Mouse (Mus musculus) embryo, embryonic 10 days (tissue): ENCODE data around the gene Grwd1.
"Not testable (repeated sequence)": the region's sequence is repeated elsewhere in the genome, so short reads cannot be mapped to it uniquely, and the experiment has no call there.

Experiments
- DNase-seq: peaks from one replicate; pipeline ENCODE4 v3.0.0-alpha.2; 2015; ENCODE audit warnings: low spot score

Gene Grwd1

GRCm38 (mm10) chr7:45830427-45831127, at the start of gene Grwd1:
Gene Grwd1, minus strand, starts transcription at chr7:45830944.
- peak; percentile 96 for DNase-seq

DNA sequence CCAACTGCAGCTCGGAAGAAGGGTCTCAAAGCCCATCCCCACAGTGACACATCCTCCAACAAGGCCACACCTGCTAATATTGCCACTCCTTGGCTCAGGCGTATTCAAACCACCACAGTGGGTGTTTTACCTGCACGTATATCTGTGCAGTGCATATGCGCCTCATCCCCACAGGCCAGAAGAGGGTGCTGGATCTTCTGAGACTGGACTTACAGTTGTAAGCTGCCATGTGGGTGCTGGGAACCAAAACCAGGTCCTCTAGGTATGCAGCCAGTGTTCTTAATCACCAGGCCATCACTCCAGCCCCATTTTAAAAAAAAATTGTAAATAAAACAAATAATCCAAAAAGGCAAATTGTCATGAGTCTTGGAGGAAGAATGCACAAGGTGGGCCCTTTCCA, 49.8 kb upstream of the Grwd1 start:
- no peak for DNase-seq

DNA sequence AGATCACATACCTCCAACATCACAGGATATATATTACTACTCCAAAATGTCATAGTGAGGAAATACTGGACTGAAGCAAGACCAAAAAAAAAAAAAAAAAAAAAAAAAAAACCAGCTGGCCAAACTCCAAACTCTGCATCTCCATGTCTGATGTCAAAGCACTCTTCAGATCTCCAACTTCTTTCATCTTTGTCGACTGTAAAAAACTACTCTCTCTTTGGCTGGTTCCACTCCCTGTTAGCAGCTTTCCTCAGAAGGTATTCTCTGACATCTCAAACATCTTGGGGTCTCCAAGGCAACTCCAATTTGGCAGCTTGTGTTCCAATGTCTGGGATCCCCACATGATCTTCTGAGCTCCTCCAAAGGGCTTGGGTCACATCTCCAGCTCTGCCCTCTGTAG, 47.5 kb upstream of the Grwd1 start, which contains the start of gene Grin2d:
Gene Grin2d (minus strand): TSS at position 101 of the 400 bp plus-strand sequence.
- not testable (repeated sequence) for DNase-seq

DNA sequence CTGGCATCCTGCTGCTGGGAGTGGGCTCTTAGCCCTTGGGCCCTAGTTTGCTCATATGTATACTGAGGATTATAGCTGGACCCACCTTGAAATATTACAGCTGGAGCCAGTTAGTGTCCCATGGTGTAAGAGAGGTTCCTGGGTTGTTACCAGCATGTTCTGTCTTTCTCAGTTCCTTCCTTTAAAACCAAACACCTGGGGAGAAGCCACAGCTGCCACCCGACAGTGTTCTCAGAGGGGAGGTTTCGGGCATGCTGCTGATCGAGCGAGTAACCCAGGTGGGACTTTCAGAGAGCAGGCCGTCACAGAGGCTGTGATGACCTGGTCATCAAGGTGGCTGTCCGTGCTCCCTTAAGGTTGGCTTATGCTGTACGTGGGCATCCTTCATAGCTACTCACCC, 46.2 kb upstream of the Grwd1 start:
- no peak for DNase-seq

GRCm38 (mm10) chr7:45873061-45873947, 42.6 kb upstream of the Grwd1 start:
- peak; percentile 54 for DNase-seq

DNA sequence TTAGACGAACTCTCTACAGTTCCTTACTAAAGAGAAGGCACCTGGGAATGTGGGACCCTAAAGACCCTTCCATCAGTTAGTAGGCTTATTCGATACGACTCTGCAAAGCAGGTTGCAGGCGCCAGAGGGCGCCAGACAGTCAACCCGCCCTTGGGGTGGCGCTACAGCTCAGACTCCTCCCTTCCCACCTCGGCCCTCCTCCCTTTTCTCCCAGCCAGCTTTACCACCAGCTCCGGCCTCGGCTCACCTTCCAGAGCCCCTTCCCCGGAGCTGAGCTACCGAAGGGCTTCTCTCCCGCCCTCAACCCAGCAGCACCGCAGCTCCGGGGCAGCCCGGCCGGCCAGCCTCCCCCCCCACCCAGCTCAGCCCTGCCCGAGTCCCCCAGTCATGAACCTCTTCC, 41.9 kb upstream of the Grwd1 start, which contains the start of gene Kdelr1:
Gene Kdelr1 (plus strand): TSS at position 149 of the 400 bp plus-strand sequence.
- DNase-seq: peak; percentile 91

DNA sequence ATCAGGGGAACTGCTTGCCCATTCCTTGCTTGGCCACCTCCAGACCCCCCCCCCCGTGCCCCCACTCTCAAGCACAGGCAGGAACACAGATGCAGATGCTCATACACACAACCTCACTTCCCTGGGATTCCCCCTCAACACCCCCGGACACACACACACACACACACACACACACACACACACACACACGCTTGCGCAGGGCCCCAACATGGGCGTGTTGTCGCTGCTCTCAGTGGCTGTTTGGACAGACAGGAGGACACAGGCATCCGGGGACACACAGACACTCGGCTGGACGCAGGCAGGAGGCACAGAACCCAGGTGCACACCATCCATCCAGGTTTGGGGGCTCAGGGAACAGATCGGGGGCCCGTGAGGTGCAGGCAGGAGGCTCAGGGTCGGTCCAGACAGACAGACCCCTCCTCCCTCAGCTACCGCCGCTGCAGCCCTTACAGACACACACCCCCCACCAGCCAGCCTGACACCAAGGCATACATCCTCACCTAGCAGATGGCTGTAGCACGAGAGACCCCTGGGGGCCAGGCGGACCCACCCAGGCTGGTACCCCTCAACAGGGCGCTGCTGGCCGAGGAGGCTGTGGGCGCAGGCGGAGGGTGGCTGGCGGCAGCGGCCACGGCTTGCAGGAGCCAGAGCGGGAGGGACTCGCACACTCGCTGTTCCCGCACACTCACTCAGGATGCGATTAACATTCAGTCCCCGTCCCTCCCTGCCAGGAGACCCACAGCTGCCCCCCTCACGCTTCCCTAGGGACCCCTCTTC, 39.7 kb upstream of the Grwd1 start:
- no peak for DNase-seq

GRCm38 (mm10) chr7:45869787-45870186, 39.0 kb upstream of the Grwd1 start:
- no peak for DNase-seq

GRCm38 (mm10) chr7:45869107-45869670, 38.4 kb upstream of the Grwd1 start:
- DNase-seq: no peak

DNA sequence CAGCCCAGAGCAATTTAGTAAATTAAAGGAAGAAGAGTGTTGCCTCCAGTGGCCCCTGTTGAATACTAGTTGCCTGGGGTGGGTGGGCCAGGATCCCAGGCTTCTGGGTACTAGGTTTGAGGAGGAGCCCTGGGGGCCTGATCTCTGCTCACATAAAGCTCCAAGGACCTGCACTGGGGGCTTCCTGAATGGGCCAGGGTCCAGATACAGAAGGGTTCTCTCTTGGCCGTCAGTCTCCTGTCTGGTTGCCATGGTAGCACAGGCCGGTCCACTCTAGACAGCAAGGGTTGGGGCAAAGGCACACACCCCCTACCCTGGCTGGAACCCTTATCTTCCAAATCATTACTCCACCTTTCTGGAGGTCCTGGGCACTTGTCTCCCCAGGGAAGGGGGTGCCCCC, 37.1 kb upstream of the Grwd1 start:
- DNase-seq: peak; percentile 41

DNA sequence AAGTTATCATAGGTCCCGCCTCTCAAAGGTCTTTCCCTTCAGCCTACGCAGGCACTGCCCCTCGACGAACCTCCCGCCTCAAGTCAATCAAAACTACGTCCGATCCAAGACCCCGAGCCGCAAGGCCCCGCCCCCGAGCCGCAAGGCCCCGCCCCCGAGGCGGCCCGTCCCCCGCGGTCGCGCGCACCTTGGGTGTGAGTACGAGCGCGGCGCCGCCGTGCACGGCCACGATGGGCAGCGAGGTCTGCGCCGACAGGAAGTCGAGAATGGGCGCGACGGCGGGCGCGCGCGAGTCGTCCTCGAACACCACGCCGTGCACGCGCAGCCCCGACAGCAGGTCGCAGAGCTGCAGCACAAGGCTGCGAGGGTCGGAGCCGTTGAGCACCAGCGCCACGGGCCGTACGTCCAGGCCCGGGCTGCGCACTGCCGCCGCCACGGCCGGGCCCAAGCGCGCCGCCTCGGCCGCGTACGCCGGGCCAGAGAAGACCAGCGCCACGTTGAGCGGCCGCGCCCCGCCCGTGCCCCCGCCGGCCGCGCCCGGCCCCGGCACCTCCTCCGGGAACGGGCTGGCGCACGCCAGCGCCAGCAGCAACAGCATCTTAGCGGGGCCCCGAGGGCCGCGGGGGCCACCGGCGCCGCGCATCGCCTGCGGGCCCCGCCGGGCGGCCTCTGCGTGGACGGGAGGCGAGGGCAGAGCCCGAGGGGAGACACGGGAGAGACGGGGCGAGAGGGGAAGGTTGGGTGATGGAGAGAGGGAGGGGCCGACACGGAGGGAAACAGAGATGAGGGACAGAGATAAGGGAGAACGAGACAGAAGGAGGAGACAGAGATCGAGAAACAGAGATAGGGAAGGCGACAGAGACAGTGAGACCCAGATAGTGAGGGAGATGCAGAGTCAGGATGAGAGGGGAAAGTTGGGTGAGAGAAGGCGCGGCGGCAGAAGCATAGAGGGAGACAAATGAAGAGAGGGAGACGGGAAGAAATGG, 35.5 kb upstream of the Grwd1 start:
- DNase-seq: peak; percentile 97

GRCm38 (mm10) chr7:45864435-45864834, 33.7 kb upstream of the Grwd1 start:
- no peak for DNase-seq

GRCm38 (mm10) chr7:45862804-45863203, 32.1 kb upstream of the Grwd1 start:
- no peak for DNase-seq

GRCm38 (mm10) chr7:45859008-45859407, 28.3 kb upstream of the Grwd1 start:
- no peak for DNase-seq

GRCm38 (mm10) chr7:45856950-45857901, 26.5 kb upstream of the Grwd1 start:
- DNase-seq: peak; percentile 78

DNA sequence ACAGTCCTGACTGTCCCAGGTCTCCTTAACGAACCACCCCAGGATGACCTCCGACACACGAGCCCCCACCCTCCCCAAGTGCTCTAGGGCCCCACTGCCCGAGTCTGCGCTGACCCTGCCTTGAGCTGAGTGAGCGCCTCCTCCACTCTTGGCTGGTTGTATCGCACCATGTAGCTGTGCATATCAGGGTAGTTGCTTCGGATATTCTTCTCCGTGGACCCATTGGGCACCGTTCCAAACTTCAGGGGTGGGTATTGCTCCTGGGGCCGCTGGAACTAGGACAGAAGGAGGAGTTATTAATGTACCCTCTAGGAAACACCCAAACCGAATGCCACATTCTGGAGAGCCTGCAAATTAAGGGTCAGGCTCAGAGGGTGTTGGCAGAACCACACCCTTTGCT, 22.3 kb upstream of the Grwd1 start:
- no peak for DNase-seq

DNA sequence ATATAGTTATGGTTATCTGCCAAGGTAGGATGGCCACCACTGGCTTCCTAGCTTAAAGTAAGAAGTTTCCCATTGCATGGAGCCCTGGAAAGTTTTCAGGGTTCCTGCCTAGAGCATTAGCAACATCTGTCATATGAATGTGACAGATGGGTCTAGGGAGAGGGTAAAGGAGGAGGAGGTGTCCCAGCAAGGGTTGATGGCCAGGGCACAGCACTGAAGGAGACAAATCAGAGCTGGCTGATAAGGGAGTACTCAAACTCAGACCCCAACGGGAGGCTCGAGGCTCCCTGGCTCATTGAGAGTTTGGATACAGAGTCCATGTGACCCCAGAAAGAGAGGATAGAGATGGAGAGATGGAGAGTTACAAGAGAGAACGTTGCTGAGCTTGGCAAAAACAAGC, 19.9 kb upstream of the Grwd1 start:
- DNase-seq: no peak

DNA sequence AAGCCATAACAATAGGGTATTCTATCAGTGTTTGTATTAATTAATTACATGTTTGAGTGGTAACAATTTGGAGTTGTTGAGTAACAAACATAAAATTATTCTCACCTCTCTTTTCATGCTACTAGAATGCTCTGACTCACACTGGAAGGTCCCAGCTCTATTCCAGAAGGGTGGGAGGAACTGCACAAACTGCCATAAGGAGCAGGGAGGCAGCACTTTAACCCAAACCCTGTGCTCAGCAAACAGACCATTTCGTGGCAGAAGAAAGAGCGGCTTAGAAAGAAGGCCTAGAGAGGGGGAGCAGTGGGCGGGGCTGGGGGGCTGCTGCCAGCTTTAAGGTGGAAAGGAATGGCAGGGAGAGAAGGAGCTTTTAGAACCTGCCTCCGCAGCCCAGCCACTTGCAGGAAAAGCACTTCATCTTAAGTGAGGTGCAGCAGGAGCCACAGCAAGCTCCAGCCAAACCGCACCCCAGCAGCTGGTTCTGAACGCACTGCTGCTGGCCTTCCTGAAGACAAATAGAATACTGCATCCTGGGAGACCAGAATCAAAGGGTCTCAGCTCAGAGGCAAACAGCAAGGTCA, 17.8 kb upstream of the Grwd1 start:
- DNase-seq: no peak
